Mouse (Mus musculus) urinary bladder, postnatal 25 days (tissue): ENCODE measurements around the gene Magi1.

Source experiments
- DNase-seq: peaks from one replicate; pipeline ENCODE4 v3.0.0; 2022; ENCODE audit warnings: low spot score

Gene Magi1

DNA sequence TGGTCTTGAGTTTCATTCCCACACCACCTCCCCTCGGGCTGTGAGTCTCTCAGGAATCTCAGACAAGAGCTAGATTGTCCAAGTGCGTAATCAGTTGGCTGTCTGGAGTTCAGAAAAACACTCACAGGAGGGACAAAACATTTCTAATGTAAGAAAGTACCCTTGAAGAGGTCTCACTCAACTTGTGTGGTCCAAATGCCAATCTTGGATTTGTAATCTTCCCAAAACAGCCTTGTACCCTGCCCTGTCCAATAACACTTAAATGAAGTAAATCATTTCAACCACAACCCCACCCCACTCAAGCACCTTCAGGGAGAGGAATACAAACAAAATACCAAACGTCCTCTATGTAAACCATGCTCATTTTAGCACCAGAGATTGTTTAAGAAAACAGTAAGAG is 82.8 kb downstream of the Magi1 start:
- no peak for DNase-seq

GRCm38 (mm10) chr6:94199696-94200095 is 84.0 kb downstream of the Magi1 start:
- no peak for DNase-seq

GRCm38 (mm10) chr6:94197831-94198230 is 85.9 kb downstream of the Magi1 start:
- no peak for DNase-seq

DNA sequence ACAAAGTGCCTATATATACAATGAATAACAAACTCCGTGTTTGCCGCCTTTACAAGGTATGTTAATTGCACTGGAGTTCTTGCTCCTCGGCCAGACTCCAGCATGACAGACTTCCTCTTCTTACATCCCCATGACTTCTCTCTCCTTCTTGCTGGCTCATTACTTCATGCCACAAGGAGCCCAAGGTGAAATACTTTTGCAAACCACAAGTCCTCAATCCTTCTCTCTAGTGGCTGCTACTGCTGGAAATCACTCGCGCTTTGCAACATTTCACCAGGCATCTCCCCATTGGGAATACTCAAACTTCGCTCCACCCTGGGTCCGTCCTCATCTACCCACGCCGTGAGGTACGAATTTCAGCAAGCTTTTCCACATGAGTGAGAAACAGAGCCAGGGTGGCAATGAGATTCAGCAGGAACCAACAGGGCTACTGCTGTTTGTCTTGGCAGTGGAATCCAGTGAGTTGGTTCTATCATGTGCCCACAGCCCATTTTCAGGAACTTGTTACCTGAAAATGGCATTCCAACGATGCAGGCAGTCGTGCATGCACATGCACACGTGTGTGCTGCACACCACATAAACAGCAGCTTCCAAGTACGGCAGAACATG is 88.3 kb downstream of the Magi1 start:
- no peak for DNase-seq

DNA sequence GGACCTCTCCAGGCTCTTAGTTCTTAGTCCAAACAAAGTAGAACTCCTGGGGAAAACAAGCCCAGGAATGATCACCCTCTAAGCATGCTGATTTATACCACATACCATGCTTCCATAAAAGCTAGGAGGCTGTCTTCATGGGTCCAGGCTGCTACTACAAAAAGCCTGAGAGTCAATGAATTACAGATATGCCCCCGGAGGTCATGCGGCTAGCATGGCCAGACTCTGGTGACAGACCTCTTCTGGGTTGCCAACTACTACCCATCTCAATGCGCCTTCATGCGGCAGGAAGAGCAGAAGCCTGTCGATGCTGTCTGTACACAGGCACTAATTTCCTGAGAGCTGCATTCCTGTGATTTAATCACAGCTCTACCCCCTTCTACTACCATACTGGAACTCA is 92.9 kb downstream of the Magi1 start:
- no peak for DNase-seq

DNA sequence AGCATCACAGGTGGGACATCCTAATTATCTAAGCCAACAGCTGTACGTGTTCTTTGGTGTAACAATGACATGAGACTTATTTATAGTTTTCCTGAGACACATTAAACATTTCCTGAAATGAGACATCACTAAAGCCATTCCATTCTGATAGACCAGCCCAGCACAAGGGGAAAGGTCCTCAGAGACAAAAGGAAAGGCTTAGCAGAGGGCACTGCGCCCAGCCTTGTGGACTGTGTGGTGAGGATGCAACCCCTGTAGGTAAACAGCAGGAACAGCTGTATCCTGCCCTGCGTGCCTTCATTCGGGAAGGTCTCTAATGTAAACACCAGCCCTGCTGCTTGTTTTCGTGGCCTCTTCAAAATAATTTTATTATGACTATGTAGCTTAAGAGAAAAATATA is 94.3 kb downstream of the Magi1 start:
- no peak for DNase-seq

GRCm38 (mm10) chr6:94186628-94187319 is 96.9 kb downstream of the Magi1 start:
- DNase-seq = no peak

DNA sequence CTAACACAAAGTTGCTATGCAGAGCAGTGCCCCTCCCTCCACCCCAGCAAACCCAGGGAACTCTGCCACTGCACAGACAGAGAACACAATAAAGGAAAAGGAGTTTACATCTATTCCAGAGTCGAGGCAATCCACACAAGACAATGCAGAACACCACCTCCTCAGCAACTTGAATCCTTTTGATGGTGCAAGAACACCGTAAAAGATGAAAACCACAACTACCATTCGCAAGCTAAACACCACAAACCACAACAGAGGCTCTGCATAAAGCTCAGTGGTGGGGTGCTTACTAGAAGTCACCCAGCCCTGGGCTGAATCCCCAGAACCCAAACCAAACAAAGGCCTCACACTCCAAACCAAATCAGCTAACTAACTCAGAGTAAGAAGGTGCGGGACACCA is 99.4 kb downstream of the Magi1 start:
- DNase-seq = no peak

- DNase-seq = no peak
Measured at GRCm38 (mm10) chr6:94183354-94183851, 100.3 kb downstream of the Magi1 start.

- no peak for DNase-seq
Measured at GRCm38 (mm10) chr6:94181673-94182255, 102.0 kb downstream of the Magi1 start.

- no peak for DNase-seq
Measured at GRCm38 (mm10) chr6:94180331-94181150, 103.2 kb downstream of the Magi1 start.

- DNase-seq = no peak
Measured at GRCm38 (mm10) chr6:94177559-94177958, 106.2 kb downstream of the Magi1 start.

DNA sequence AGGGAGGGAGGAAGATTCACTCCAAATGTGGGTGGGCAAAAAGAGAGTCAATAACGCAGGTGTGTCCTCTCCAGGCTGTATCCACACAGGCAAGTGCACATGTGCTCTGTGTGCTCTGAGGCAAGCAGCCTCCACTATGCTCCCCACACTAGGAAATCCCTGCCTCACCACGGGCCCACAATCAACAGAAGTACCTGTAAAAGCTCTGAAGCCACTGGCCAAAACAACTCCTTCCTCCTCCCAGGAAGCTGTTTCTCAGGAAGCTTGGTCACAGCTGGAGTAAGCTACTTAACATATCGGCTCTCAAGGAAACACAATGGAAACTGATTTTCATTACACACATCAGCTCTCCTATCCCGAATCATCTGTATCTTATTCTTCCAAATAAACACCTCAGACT is 107.0 kb downstream of the Magi1 start:
- DNase-seq = no peak

DNA sequence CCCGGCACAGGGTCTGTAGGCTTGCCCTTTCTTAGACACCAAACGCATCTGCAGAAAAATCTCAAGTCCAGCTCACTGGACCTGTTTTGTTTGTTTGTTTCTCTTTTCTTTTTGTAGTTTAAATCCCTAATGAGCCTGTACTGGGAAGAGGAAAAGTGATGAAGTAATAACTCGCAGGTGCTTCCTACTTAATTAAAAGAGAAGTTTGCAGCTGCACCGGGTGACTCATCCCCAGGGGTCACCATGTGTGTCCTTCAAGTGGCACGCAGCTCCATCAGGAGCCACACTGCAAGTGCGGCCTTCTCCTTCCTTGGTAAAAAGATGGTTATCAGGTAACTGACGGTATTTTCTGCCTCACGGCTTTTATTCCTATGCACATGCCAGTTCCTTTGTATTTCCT is 112.5 kb downstream of the Magi1 start:
- DNase-seq = no peak

DNA sequence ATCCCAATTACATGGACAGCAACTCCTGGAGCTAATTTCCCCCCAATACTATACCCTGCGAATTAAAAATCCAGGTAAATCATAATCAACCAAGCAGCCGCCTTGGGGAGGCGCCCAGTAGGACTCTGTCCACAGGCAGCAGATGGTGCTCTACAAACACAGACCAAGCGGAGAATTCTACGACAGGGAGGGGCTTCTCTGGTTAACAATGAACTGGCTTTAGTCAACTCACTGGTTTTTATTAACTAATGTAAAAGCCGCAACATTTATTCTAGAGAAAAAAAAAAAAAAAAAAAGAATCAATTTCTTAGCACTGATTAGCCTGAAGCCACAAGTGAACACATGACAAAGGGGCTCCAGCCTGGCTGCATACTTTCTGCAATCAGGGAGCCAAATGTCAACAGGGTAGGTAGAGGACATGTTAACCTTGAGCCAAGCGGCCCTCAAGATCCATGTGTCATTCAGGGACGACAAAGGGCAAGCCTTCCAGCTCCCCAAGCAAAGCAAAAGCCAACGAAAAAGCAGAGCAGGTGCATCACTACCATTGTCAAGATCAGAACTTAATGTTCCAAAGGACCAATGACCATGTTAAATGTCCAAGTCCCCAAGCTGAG is 114.0 kb downstream of the Magi1 start:
- DNase-seq = no peak

DNA sequence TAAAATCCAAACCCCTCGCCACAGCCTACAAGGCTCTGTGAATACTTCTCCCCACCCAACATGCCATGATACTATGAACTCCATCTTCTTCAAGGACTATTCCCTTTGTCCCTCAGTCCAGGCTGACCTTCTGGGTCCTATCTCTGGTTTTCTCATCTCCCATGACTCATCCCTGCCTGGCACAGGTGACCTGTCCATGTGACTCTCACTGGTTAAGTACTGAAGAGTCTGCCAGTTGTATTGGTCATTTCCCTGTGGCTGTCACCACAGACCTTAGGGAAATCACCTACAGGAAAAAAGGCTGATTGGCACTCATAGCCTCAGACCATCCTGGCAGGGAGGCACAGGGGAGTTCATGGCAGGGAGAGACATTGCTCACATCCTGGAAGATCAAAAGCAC is 117.8 kb downstream of the Magi1 start:
- DNase-seq = no peak

DNA sequence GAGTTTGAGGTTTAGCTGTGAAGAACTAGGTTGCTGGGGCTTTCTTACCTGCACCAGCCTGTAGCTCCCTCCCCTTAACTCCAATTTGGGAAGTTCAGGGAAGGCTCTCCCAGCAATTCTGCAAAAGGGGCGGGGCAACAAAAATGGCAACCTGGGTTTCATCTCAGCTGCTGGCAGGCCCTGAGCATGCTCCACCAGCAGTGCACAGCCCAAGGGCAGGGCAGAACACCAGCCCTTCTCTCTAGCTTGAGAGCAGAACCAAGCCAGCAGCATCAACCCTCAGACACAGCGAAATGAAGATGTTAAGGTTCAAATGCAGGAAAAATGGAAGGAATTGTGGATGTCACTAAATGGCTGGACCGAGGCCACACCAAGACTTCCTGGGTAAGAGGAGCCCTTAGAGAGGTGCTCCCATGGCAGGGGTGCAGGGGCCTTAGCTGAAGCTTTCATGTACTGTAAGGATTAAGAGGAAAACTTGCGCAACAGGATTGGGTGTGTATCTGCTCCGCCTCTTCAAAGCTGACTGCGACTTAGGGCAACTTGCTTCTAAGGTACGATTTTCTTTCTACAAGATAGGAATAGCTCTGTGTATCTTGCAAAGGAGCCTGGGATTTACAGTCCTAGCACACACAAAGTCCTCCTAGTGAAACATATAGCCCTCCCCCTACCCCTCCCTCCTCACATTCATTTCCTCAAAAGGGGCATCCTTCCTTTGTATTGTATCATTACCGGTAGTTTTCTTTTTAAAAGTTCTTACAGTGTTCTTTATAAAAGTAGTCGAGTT is 118.8 kb downstream of the Magi1 start:
- no peak for DNase-seq

DNA sequence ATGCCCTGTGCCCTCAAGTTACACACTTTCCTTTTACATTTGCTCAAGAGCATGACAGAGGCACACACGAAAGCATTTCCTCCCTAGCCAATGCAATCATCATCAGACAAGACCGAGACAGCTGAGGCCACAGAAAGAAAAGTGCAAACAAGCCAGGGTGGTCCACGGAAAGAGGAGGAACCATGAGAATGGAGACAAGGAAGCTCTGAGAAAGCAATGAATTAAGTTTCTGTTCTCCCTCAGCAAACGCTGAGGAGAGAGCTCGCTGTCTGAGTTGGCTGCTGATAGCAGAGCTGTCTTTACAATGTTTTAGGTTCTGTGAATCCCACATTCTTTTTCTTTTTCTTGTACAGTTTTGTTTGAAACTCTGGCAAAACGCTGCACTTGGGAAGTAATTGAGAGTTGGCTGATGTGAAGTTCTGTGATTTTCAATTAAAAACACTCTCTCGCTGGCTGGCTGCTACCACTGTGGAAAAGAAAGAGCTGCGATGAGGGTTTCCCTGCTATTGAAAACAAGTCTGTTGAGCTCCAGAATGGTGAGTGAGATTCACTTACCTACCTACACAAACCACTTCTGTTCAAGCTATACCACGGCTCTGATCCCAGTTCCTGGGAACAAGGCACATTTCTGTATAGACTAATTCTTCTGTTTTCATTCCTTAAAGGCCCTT is 120.3 kb downstream of the Magi1 start:
- DNase-seq = no peak

- DNase-seq = no peak
Measured at GRCm38 (mm10) chr6:94162918-94163317, 120.8 kb downstream of the Magi1 start.

GRCm38 (mm10) chr6:94159256-94159655 is 124.5 kb downstream of the Magi1 start:
- DNase-seq = no peak
